16 mouse cellular contexts compared by ENCODE assay signal in the genomic region with DNA sequence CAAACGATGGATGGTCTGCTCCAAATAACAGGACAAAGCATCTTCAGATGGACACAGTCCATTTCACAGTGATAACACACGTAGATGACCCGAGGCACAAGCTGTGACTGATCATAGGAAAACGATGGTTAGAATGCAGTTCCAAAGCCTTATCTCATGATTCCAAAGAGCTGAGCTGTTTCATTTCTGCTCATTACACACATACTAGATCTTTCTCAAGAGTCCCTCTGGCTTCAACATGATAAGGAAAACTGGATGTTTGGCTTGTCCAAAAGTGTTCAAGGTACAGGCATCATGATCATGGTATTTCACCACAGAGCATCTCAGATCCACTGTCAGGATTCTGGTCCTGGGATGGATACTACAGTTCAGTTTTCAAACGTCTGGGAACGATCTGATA.
"Had no signal": no experiment of that assay in that cellular context is flagged by ENCODE, and none has a peak within 500 bp of the region (broad histone marks: within the 10 kb centered on the region; RNA-seq: fewer than 3 reads in every experiment).

No protein-coding gene starts in this region.

- H3K4me2 ChIP-seq: neural tube, embryonic 12.5 days; neural tube, embryonic 13.5 days; neural tube, embryonic 15.5 days; stomach, embryonic 15.5 days had no signal

- H3K9me3 ChIP-seq: neural tube, embryonic 12.5 days; neural tube, embryonic 13.5 days; neural tube, embryonic 15.5 days; stomach, embryonic 15.5 days had no signal

- H3K4me3 ChIP-seq: neural tube, embryonic 12.5 days; neural tube, embryonic 13.5 days; neural tube, embryonic 15.5 days; stomach, embryonic 15.5 days had no signal

- H3K9ac ChIP-seq: neural tube, embryonic 12.5 days; neural tube, embryonic 13.5 days; neural tube, embryonic 15.5 days; stomach, embryonic 15.5 days had no signal

- H3K27ac ChIP-seq: neural tube, embryonic 12.5 days; neural tube, embryonic 13.5 days; neural tube, embryonic 15.5 days; stomach, embryonic 15.5 days had no signal

- H3K27me3 ChIP-seq: neural tube, embryonic 12.5 days; neural tube, embryonic 13.5 days; neural tube, embryonic 15.5 days; stomach, embryonic 15.5 days had no signal

- DNase-seq: retina, postnatal 1 day; right cerebral cortex, adult 18-20 months; right cerebral cortex, postnatal 14 days; right cerebral cortex, postnatal 25 days; right cerebral cortex, postnatal 4 days; spleen, adult 18-20 months; thymus, adult 18-20 months; thymus, adult 2 months; thymus, postnatal 14 days; thymus, postnatal 25 days; thymus, postnatal 36 days; thymus, postnatal 4 days had no signal
